Mouse (Mus musculus): ENCODE measurements at regions not wholly inside any gene's neighbourhood (a gene's known extent, or its start where the extent isn't known, plus 50 kb on each side); places are given as distances from the start of the nearest gene placed in this dataset.

DNA sequence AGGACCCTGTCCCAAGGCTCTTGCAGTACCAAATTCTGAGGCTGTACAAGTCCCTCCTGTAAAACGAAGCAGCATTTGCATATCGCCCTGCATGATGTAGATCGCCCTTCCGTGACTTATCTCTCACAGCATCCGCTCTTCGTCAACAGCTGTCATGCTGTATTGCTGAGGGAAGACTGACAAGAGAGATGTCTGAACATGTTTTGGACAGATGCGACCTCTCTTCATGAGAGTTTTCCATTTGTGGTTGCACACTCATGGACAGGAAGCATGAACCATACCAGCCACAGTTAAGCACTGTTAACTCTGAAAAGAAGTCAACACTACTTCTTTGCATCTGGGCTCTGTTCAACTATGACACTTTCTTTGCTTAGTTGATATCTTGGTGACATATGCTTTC is 108.9 kb downstream of the Slc35b3 start:
- no peak overlapping the region for H3K27ac ChIP-seq (ENCODE audit: low read depth)
- 61% methylated on average over 7 of the region's 7 CpGs for WGBS (ENCODE audit: insufficient replicate concordance)
- H3K36me3 ChIP-seq (replicated peaks; ENCODE audit: insufficient read depth, low read length) = no peaks in the 10 kb centered on the region

GRCm38 (mm10) chr13:38838231-38838630 is 122.4 kb downstream of the Slc35b3 start:
- TF ChIP-seq EP300 (IDR thresholded peaks at IDR 0.05; ENCODE audit: low read depth) (no peak), CTCF (IDR thresholded peaks at IDR 0.05; ENCODE audit: low read depth) (no peak)
- Histone ChIP-seq H3K9ac (replicated peaks) (no peak overlapping the region), H3K27ac (ENCODE audit: low read depth) (no peak overlapping the region), H3K4me2 (ENCODE audit: low read depth, low read length) (no peak overlapping the region), H3K36me3 (replicated peaks; ENCODE audit: insufficient read depth, low read length) (no peaks in the 10 kb centered on the region), H3K4me3 (ENCODE audit: low read depth, low read length) (no peak overlapping the region), H3K4me1 (ENCODE audit: insufficient read depth) (no peaks in the 10 kb centered on the region), H3K9me3 (ENCODE audit: low read length) (no peaks in the 10 kb centered on the region), H3K27me3 (ENCODE audit: insufficient read depth, low read length) (no peaks in the 10 kb centered on the region)
- 72% methylated on average over 5 of the region's 5 CpGs for WGBS (ENCODE audit: insufficient replicate concordance)
- ATAC-seq (no peak), DNase-seq (no peak)

More for the DNA sequence above, 108.9 kb downstream of the Slc35b3 start:
- no peaks in the 10 kb centered on the region for H3K4me1 ChIP-seq (ENCODE audit: insufficient read depth)
- no peaks in the 10 kb centered on the region for H3K27me3 ChIP-seq (ENCODE audit: insufficient read depth, low read length)
- H3K4me3 ChIP-seq (ENCODE audit: low read depth, low read length) = no peak overlapping the region
- ATAC-seq (peak; percentile 15; the same call in 1 of the 2 replicates), DNase-seq (no peak)
- no peak overlapping the region for H3K9ac ChIP-seq (replicated peaks)
- H3K4me2 ChIP-seq (ENCODE audit: low read depth, low read length) = no peak overlapping the region
- H3K9me3 ChIP-seq (ENCODE audit: low read length) = no peaks in the 10 kb centered on the region
- TF ChIP-seq EP300 (IDR thresholded peaks at IDR 0.05; ENCODE audit: low read depth) = no peak
- TF ChIP-seq CTCF (IDR thresholded peaks at IDR 0.05; ENCODE audit: low read depth) = no peak

DNA sequence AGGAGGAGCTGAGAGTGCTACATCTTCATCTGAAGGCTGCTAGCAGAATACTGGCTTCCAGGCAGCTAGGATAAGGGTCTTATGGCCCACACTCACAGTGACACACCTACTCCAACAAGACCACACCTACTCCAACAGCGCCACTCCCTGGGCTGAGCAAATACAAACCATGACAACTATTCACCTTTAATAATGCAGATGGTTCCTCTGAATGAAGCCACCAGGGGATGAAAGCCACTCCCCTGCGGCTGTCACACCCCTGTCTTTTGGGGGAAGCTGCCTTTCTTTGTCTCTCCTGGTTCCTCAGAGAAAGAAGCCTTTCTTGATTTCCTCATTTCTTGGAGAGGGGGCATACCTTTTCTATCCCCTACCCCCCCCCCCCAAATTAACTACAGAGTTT is 135.0 kb downstream of the Slc35b3 start:
- Histone ChIP-seq H3K9me3 (ENCODE audit: low read length) (no peaks in the 10 kb centered on the region), H3K27ac (ENCODE audit: low read depth) (no peak overlapping the region), H3K36me3 (replicated peaks; ENCODE audit: insufficient read depth, low read length) (no peaks in the 10 kb centered on the region), H3K9ac (replicated peaks) (no peak overlapping the region), H3K4me3 (ENCODE audit: low read depth, low read length) (no peak overlapping the region), H3K4me2 (ENCODE audit: low read depth, low read length) (no peak overlapping the region), H3K4me1 (ENCODE audit: insufficient read depth) (no peaks in the 10 kb centered on the region), H3K27me3 (ENCODE audit: insufficient read depth, low read length) (no peaks in the 10 kb centered on the region)
- TF ChIP-seq CTCF (IDR thresholded peaks at IDR 0.05; ENCODE audit: low read depth) (no peak), EP300 (IDR thresholded peaks at IDR 0.05; ENCODE audit: low read depth) (no peak)
- no peak for ATAC-seq
- DNase-seq = no peak
- WGBS (ENCODE audit: insufficient replicate concordance) = 28% methylated on average over 2 of the region's 2 CpGs

GRCm38 (mm10) chr13:38819526-38819925 is 141.1 kb downstream of the Slc35b3 start:
- Histone ChIP-seq H3K9ac (replicated peaks) (no peak overlapping the region), H3K36me3 (replicated peaks; ENCODE audit: insufficient read depth, low read length) (no peaks in the 10 kb centered on the region), H3K27ac (ENCODE audit: low read depth) (no peak overlapping the region), H3K4me1 (ENCODE audit: insufficient read depth) (no peaks in the 10 kb centered on the region), H3K27me3 (ENCODE audit: insufficient read depth, low read length) (no peaks in the 10 kb centered on the region), H3K4me3 (ENCODE audit: low read depth, low read length) (no peak overlapping the region), H3K4me2 (ENCODE audit: low read depth, low read length) (no peak overlapping the region), H3K9me3 (ENCODE audit: low read length) (no peaks in the 10 kb centered on the region)
- no peak for ATAC-seq
- no peak for DNase-seq
- 70% methylated on average over 3 of the region's 3 CpGs for WGBS (ENCODE audit: insufficient replicate concordance)
- TF ChIP-seq CTCF (IDR thresholded peaks at IDR 0.05; ENCODE audit: low read depth) (no peak), EP300 (IDR thresholded peaks at IDR 0.05; ENCODE audit: low read depth) (no peak)

DNA sequence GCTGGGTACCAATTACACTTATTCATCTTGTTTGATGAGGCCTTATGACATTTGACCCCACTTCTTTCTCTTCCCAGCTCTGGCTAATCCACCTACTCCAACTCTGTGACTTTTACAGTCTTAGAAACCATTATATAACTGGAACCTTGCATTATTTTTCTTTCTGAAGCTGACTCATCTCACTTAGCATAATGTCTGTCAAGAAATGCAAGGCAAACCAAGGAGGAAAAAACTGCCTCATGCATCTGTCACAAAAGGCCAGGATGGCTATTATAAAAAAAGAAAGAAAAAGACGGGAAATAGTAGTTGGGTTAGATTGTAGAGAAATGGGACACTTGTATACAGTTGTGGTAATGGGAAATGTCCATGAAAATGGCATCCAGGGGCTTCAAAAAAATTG is 141.9 kb downstream of the Slc35b3 start:
- Histone ChIP-seq H3K9me3 (ENCODE audit: low read length) (no peaks in the 10 kb centered on the region), H3K4me1 (ENCODE audit: insufficient read depth) (no peaks in the 10 kb centered on the region), H3K4me3 (ENCODE audit: low read depth, low read length) (no peak overlapping the region), H3K9ac (replicated peaks) (no peak overlapping the region), H3K36me3 (replicated peaks; ENCODE audit: insufficient read depth, low read length) (no peaks in the 10 kb centered on the region), H3K27ac (ENCODE audit: low read depth) (no peak overlapping the region), H3K4me2 (ENCODE audit: low read depth, low read length) (no peak overlapping the region), H3K27me3 (ENCODE audit: insufficient read depth, low read length) (no peaks in the 10 kb centered on the region)
- WGBS (ENCODE audit: insufficient replicate concordance) = 72% methylated on average over 1 of the region's 1 CpGs
- TF ChIP-seq CTCF (IDR thresholded peaks at IDR 0.05; ENCODE audit: low read depth) = no peak
- DNase-seq (no peak), ATAC-seq (no peak)

DNA sequence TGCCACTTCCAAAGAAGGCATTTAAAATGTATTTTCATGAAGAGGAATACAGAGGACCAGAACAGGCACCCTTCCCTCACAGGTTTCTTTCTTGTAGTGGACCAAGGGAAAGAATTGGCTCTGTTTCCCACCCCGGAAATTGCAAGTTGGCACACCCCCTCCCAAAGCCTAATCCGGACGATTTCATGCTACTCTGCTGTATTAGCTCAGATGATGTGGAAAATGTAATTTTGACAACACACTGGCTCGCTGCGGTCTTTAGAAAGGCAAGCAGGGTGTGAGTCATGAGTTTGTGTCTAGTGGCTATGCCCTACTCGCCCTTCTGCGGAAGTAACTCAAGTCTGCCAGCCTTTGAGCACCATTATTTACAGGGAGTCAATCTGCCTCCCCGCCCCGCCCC is 144.4 kb downstream of the Slc35b3 start:
- 83% methylated on average over 9 of the region's 9 CpGs for WGBS (ENCODE audit: insufficient replicate concordance)
- H3K4me1 ChIP-seq (ENCODE audit: insufficient read depth) = no peaks in the 10 kb centered on the region
- no peak for ATAC-seq
- H3K4me2 ChIP-seq (ENCODE audit: low read depth, low read length) = no peak overlapping the region
- no peak for DNase-seq
- H3K27ac ChIP-seq (ENCODE audit: low read depth) = no peak overlapping the region
- H3K4me3 ChIP-seq (ENCODE audit: low read depth, low read length) = no peak overlapping the region
- H3K9me3 ChIP-seq (ENCODE audit: low read length) = no peaks in the 10 kb centered on the region
- TF ChIP-seq EP300 (IDR thresholded peaks at IDR 0.05; ENCODE audit: low read depth) (no peak), CTCF (IDR thresholded peaks at IDR 0.05; ENCODE audit: low read depth) (no peak)
- no peak overlapping the region for H3K9ac ChIP-seq (replicated peaks)
- H3K27me3 ChIP-seq (ENCODE audit: insufficient read depth, low read length) = no peaks in the 10 kb centered on the region
- no peaks in the 10 kb centered on the region for H3K36me3 ChIP-seq (replicated peaks; ENCODE audit: insufficient read depth, low read length)
